Mouse (Mus musculus) midbrain, embryonic 15.5 days (tissue): ENCODE data around the gene Elp4. TPM values are rescaled to one million over a fixed set of nuclear protein-coding genes. Genes with fewer than 3 reads are reported as not detected.

Experiments used
- ATAC-seq: fragments of 200-750 bp; cut with Nextera tagmentation; replicated peaks from 2 replicates; pipeline ENCODE4 v1.8.0; 2017; ENCODE audit warnings: moderate TSS enrichment
- H3K27ac ChIP-seq: fragments of 300-500 bp; sonication (generic); 2 replicates; pipeline ENCODE4 v1.5.1; 2015; ENCODE audit warnings: mild to moderate bottlenecking, inconsistent platforms
- H3K27me3 ChIP-seq: fragments of 300-500 bp; sonication (generic); replicated peaks from 2 replicates; pipeline ENCODE4 v1.6.1; 2015; ENCODE audit warnings: inconsistent platforms
- H3K36me3 ChIP-seq: fragments of 300-500 bp; sonication (generic); replicated peaks from 2 replicates; pipeline ENCODE4 v1.6.1; 2015; ENCODE audit warnings: inconsistent platforms
- H3K4me1 ChIP-seq: fragments of 300-500 bp; sonication (generic); 2 replicates; pipeline ENCODE4 v1.6.1; 2015; ENCODE audit warnings: inconsistent platforms
- H3K4me2 ChIP-seq: fragments of 300-500 bp; sonication (generic); 2 replicates; pipeline ENCODE4 v1.6.1; 2015; ENCODE audit warnings: inconsistent platforms, mild to moderate bottlenecking, moderate library complexity
- H3K4me3 ChIP-seq: fragments of 300-500 bp; sonication (generic); 2 replicates; pipeline ENCODE4 v1.5.1; 2015; ENCODE audit warnings: mild to moderate bottlenecking, inconsistent platforms
- H3K9ac ChIP-seq: fragments of 300-500 bp; sonication (generic); 2 replicates; pipeline ENCODE4 v1.6.1; 2015; ENCODE audit warnings: mild to moderate bottlenecking, inconsistent platforms
- H3K9me3 ChIP-seq: fragments of 300-500 bp; sonication (generic); 2 replicates; pipeline ENCODE4 v1.6.1; 2016; ENCODE audit warnings: inconsistent platforms
- WGBS: fragments of 180-500 bp; shearing (Covaris S2); methylation state at CpG from one replicate; pipeline ENCODE4 v1.1.7; 2015; ENCODE audit warnings: mixed read lengths; 5-methylcytosine and 5-hydroxymethylcytosine counted together
- polyA plus RNA-seq: library from polyadenylated mRNA; unstranded; fragments of >200 nt; fragmentation: Nextera tagmentation; extraction: Ambion mirVana; gene quantifications from 2 replicates; pipeline ENCODE4 v1.2.1, GENCODE M21; 2015

Gene Elp4
- polyA plus RNA-seq, 1 experiment from 2014 or later, result 34.4 TPM

DNA sequence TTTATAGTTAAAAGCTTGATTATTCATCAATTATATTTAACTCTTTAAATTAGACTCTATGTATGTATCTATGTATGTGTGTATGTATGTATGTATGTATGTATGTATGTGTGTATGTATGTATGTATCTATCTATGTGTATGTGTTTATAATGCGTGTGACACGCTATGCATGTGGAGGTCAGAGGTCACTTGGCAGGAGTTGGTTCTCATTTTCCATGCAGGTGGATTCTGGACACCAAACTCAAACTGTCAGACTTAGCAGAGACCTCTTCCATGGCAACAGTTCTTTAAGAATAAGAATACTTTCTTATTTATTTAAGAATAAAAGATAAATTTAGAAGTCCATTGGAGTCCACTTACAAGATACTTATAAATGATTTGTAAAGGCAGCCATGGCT, 101.5 kb downstream of the Elp4 start:
- H3K4me3 ChIP-seq, result no peak overlapping the region
- 90% methylated on average over 2 of the region's 2 CpGs for WGBS
- H3K4me2 ChIP-seq, result no peak overlapping the region

DNA sequence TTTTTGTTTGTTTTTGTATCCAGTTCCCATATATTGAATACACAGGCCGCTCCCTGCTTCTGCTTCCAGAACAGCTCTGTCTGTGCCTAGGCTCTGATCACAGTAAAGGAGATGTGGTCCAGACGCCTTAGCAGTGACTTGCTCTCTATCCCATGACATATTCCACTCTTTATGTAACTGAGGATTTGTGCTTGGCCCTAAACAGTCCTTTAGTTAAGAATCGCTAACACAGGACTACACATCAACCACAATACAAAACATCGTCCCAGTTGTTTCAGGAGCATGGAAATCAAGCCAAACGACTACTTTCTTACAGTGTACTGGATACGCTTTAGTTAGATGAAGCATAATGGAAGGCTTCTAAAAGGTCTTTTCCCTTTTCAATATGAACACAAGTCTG, 102.8 kb downstream of the Elp4 start:
- H3K9me3 ChIP-seq, result no peaks in the 10 kb centered on the region
- H3K4me2 ChIP-seq, result no peak overlapping the region
- H3K4me1 ChIP-seq, result no peaks in the 10 kb centered on the region
- WGBS, result 77% methylated on average over 6 of the region's 6 CpGs
- H3K27ac ChIP-seq, result no peak overlapping the region
- no peaks in the 10 kb centered on the region for H3K27me3 ChIP-seq
- no peaks in the 10 kb centered on the region for H3K36me3 ChIP-seq
- H3K9ac ChIP-seq, result no peak overlapping the region
- ATAC-seq, result no peak
- no peak overlapping the region for H3K4me3 ChIP-seq

More for the DNA sequence above, 101.5 kb downstream of the Elp4 start:
- Histone ChIP-seq H3K27me3 (no peaks in the 10 kb centered on the region), H3K27ac (no peak overlapping the region), H3K36me3 (no peaks in the 10 kb centered on the region), H3K9me3 (no peaks in the 10 kb centered on the region), H3K9ac (no peak overlapping the region), H3K4me1 (no peaks in the 10 kb centered on the region)
- no peak for ATAC-seq

DNA sequence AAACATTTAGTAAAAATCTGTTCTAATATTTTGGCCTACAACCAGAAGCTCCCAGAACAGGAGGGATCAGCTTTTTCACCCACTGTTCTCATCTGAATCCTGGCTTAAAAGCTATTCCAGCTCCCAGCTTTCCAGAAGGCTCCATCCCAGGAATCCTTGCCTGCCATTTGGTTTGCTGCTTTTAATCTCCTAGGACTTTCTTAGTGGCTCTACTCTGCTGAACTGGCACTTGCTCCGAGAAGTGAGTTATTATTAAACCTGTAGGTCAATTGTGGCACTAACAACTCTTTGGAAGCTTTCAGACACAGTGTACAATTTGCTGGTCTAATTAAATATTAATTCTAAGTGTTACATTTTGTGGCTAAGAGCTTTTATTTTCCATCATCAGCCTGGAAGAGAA, 103.7 kb downstream of the Elp4 start:
- Histone ChIP-seq H3K27me3 (no peaks in the 10 kb centered on the region; the same call in 1 of the 2 replicates), H3K9me3 (no peaks in the 10 kb centered on the region), H3K4me2 (no peak overlapping the region), H3K27ac (no peak overlapping the region), H3K4me3 (no peak overlapping the region), H3K9ac (no peak overlapping the region), H3K4me1 (no peaks in the 10 kb centered on the region), H3K36me3 (no peaks in the 10 kb centered on the region)
- 53% methylated on average over 1 of the region's 1 CpGs for WGBS
- no peak for ATAC-seq

DNA sequence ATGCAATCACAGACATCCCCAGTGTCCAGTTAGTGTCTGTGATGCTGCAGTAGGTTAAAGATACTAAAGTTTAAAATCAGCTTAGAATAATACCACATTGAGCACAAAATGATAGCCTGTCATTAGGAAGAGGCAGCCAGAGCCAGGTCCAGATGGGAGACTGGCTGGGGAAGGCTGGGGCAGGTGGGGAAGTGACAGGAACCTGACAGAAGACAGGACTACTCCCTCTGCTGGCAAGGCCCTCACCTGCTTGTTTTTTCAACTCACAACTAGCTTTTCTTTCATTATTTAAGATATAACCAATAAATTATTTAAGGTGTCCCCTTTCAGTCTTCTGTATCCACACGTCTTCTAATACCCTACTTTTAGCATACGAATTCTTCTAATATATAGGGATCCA, 104.5 kb downstream of the Elp4 start:
- H3K9me3 ChIP-seq, result no peaks in the 10 kb centered on the region
- no peak overlapping the region for H3K4me2 ChIP-seq
- peaks cover 2% of the 10 kb centered on the region for H3K27me3 ChIP-seq
- WGBS, result 77% methylated on average over 2 of the region's 2 CpGs
- no peaks in the 10 kb centered on the region for H3K4me1 ChIP-seq
- H3K36me3 ChIP-seq, result no peaks in the 10 kb centered on the region
- no peak for ATAC-seq
- H3K9ac ChIP-seq, result no peak overlapping the region
- no peak overlapping the region for H3K27ac ChIP-seq
- no peak overlapping the region for H3K4me3 ChIP-seq

DNA sequence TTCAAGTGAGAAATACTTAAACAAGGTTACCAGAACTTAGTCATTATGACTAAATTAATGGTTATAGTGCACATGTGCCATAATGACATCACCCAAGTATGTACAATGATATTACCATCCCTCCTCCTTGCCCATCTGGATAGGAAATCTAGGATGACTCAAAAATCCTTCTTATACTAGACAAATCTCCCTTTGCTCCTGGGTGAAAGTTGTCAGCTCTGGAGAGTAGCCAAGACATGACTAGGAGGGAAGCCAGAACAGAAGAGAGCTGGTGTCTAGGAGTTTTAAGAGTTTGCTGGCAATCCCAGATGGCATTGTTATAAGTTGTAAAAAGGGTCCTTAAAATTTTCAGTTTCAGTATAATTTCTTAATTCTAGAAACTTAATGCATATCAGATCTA, 106.5 kb downstream of the Elp4 start:
- Histone ChIP-seq H3K9ac (no peak overlapping the region), H3K36me3 (no peaks in the 10 kb centered on the region), H3K4me2 (no peak overlapping the region), H3K27me3 (peaks cover 5% of the 10 kb centered on the region), H3K27ac (no peak overlapping the region), H3K9me3 (no peaks in the 10 kb centered on the region), H3K4me1 (no peaks in the 10 kb centered on the region), H3K4me3 (no peak overlapping the region)
- no peak for ATAC-seq

DNA sequence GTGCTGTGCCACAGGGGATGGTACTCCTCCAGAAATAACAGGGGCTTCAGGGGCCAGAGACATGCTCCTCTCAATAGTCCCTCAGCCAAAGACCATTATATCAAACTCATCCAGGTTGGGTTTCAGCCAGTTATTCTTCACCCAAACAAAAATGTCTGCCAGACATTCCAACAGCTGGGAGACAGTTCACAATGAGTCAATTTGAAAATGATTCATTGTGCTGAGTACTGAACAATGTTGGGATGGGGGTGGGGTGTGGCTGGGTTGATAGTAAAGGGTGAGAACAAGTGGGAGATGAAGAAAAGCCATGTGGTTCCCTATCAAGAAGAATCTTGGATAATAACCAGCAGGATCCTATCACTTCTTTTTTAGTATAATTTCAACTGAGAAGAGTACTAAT, 108.3 kb downstream of the Elp4 start:
- Histone ChIP-seq H3K9ac (no peak overlapping the region), H3K36me3 (no peaks in the 10 kb centered on the region), H3K27me3 (peaks cover 9% of the 10 kb centered on the region), H3K9me3 (no peaks in the 10 kb centered on the region), H3K4me1 (no peaks in the 10 kb centered on the region), H3K4me3 (no peak overlapping the region), H3K4me2 (no peak overlapping the region), H3K27ac (no peak overlapping the region)
- ATAC-seq, result no peak

DNA sequence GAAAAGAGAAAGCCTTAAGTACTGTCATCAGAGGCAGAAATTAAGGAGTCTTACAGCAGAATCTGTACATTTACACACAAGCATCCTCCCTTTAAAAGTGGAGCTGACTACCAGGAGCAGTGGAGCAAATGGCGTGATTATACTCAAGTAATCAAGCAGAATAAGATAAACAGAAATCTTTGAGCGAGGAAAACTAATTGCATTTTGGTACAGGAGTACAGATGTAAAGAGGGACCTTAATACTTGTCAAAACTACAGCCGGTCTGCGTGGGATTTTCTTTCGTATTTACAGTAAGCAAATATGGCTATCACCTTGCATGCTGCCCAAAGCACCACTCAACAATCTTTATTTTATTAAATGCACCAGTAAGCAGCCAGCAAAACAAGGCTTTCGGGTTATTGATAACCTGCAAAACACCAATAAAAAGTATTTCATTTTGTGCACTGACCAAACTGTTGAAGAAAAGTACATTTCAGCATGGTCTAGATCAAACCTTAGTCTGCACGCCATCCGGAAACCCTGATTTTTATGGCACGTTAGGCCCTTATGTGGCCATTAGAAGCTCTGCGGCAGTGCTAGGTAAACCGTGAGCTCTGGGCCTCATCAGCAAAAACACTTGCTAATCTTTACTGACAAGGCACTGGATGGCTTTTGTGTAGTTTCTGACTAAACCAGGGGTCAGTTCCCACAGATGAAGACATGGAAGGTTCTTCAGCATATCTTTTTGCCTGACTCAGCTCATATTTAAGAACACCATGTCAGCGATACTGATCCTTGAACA, 111.8 kb downstream of the Elp4 start:
- Histone ChIP-seq H3K4me1 (no peaks in the 10 kb centered on the region), H3K4me2 (no peak overlapping the region), H3K27me3 (peaks cover 29% of the 10 kb centered on the region), H3K9ac (no peak overlapping the region), H3K27ac (no peak overlapping the region), H3K9me3 (no peaks in the 10 kb centered on the region), H3K36me3 (no peaks in the 10 kb centered on the region), H3K4me3 (no peak overlapping the region)
- no peak for ATAC-seq
- WGBS, result 61% methylated on average over 12 of the region's 12 CpGs

DNA sequence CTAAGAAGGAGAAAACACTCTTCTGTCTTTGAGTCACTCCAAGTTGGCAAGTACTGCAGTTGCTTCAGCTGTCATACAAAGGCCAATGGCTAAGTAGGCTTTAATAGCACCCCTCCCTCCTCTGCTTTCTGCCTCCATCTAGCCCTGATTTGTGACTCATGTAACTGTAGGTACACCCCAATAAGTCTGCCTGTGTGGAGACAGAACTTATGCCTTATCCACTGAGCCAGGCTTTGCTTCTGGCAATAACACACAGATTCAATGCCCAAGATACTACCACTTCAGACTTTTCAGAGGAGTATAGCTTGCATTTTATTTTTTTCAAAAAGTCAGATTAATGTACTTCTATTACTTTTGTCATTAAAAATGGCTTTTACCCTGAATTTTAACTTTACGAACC, 114.4 kb downstream of the Elp4 start:
- H3K27me3 ChIP-seq, result peaks cover 40% of the 10 kb centered on the region
- no peaks in the 10 kb centered on the region for H3K36me3 ChIP-seq
- no peaks in the 10 kb centered on the region for H3K9me3 ChIP-seq
- WGBS, result 100% methylated on average over 1 of the region's 1 CpGs
- H3K9ac ChIP-seq, result no peak overlapping the region
- no peaks in the 10 kb centered on the region for H3K4me1 ChIP-seq
- no peak for ATAC-seq
- H3K27ac ChIP-seq, result no peak overlapping the region
- no peak overlapping the region for H3K4me2 ChIP-seq
- no peak overlapping the region for H3K4me3 ChIP-seq

DNA sequence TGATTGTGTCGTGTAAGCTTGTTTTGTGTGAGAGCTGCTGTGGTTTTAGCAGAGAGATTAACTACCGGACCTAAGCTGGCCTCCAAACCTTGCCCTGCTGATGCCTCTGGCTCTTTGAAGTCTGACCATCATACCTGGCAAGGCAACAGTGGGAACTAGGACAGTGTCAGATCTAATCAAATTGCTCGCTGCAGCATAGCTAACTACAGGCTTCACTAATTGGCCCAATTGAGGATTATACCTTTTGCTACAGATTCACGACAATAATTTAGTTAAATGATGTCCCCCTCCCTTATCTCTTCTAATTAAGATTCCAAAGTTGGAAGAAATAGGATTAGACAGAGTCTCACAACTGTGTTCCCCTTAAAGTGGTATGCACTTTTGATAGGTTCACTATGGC, 116.6 kb downstream of the Elp4 start:
- Histone ChIP-seq H3K4me1 (no peaks in the 10 kb centered on the region), H3K4me3 (no peak overlapping the region), H3K36me3 (no peaks in the 10 kb centered on the region), H3K4me2 (no peak overlapping the region), H3K9ac (no peak overlapping the region), H3K9me3 (no peaks in the 10 kb centered on the region), H3K27me3 (peaks cover 38% of the 10 kb centered on the region), H3K27ac (no peak overlapping the region)
- no peak for ATAC-seq
- 42% methylated on average over 4 of the region's 4 CpGs for WGBS

DNA sequence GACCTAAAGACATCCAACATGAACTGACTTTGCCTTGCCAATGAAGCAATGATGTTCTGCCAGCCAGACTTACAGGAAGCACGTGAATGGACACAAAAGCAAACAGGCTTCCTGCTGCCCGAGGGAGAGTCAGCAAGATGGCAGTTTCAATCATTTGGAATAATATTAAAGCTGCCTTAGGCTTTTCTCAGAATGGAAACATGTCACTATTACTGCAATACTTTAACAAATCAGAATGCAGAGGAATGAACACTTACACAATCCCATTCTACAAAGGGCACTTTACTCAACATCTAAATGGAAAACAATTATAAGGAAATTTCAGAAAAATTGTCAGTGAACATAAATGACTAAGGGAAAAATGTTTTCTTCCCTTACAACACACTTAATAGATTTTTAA, 117.4 kb downstream of the Elp4 start:
- Histone ChIP-seq H3K27me3 (peaks cover 42% of the 10 kb centered on the region), H3K27ac (no peak overlapping the region), H3K4me2 (no peak overlapping the region), H3K9ac (no peak overlapping the region), H3K36me3 (no peaks in the 10 kb centered on the region), H3K4me1 (no peaks in the 10 kb centered on the region), H3K4me3 (no peak overlapping the region), H3K9me3 (no peaks in the 10 kb centered on the region)
- 23% methylated on average over 2 of the region's 2 CpGs for WGBS
- ATAC-seq, result no peak

DNA sequence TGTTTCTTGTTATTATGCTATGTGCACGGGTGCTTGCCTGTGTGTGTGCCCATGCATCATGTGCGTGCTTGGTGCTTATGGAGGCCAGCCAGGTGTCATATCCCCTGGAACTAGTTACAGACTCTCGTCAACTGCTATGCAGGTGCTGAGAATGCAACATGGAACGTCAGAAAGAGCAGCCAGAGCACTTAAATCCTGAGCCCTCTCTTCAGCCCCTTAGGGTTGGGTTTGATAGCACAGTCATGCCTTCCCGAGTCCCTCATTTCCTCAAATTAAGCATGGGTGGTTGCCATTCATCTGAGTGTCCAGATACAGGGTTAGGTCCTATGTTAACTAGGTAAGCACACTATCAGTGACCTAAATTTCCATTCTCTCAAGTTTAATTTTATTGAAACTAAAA, 121.5 kb downstream of the Elp4 start:
- no peak for ATAC-seq
- H3K4me3 ChIP-seq, result no peak overlapping the region
- H3K27me3 ChIP-seq, result peaks cover 31% of the 10 kb centered on the region
- H3K36me3 ChIP-seq, result no peaks in the 10 kb centered on the region
- no peaks in the 10 kb centered on the region for H3K4me1 ChIP-seq
- no peaks in the 10 kb centered on the region for H3K9me3 ChIP-seq
- H3K4me2 ChIP-seq, result no peak overlapping the region
- no peak overlapping the region for H3K9ac ChIP-seq
- 77% methylated on average over 5 of the region's 5 CpGs for WGBS
- no peak overlapping the region for H3K27ac ChIP-seq

DNA sequence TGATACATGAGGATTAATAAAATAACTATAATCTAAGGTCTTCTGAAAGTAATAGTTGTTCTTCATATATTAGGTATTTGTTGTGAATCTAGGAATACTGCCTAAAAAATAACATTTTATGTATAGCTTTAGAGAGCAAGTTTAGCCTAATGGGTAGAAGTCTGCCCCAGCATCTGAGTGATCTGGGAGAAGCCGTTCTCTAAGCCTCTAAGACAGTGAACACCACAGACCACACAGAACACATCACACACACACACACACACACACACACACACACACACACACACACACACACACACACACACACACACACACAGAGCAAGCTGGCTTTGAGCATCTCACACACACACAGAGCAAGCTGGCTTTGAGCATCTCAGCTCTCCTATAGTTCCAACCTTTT, 123.6 kb downstream of the Elp4 start:
- H3K4me3 ChIP-seq, result no peak overlapping the region
- no peak overlapping the region for H3K9ac ChIP-seq
- no peak for ATAC-seq
- H3K9me3 ChIP-seq, result no peaks in the 10 kb centered on the region
- no peak overlapping the region for H3K4me2 ChIP-seq
- no peak overlapping the region for H3K27ac ChIP-seq
- H3K36me3 ChIP-seq, result no peaks in the 10 kb centered on the region
- no peaks in the 10 kb centered on the region for H3K4me1 ChIP-seq
- peaks cover 33% of the 10 kb centered on the region for H3K27me3 ChIP-seq
- WGBS, result 24% methylated on average over 1 of the region's 1 CpGs

DNA sequence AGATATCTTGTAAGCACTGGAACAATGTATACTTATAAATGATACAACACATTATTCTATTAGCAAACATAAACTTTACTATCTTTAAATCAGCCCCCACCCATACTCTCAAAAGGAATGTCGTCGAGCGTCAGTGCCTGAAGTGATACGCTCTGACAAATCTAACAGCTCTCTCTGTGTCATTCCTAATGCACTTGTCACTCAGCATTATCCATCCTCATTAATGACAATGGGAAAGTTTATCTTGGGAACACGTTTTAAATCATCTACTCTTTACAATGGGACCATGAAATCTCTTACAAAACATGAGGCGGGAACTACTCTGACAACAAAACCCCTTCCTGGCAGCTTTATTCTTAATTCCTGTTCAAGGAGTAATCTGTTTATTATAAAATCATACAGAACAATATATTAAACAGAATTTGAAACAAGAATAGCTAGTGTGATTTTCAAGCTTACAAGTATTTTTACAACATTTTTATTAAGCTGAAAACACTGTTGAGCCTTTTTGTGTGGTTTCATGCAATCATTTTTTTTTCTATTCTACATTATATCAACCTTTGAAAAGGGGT, 125.0 kb downstream of the Elp4 start:
- H3K4me3 ChIP-seq, result no peak overlapping the region
- no peaks in the 10 kb centered on the region for H3K4me1 ChIP-seq
- no peak overlapping the region for H3K4me2 ChIP-seq
- peaks cover 36% of the 10 kb centered on the region for H3K27me3 ChIP-seq
- no peaks in the 10 kb centered on the region for H3K9me3 ChIP-seq
- H3K9ac ChIP-seq, result no peak overlapping the region
- H3K36me3 ChIP-seq, result no peaks in the 10 kb centered on the region
- H3K27ac ChIP-seq, result no peak overlapping the region
- WGBS, result 10% methylated on average over 6 of the region's 6 CpGs
- ATAC-seq, result no peak
